Mouse (Mus musculus) urinary bladder, postnatal 36 days (tissue): Measurements from ENCODE around the gene Ap3d1.
A peak's percentile ranks its signal among the peaks of the same experiment; 100 is the strongest.

Experiments
- DNase-seq, 2 experiments: peaks; one replicate each; pipeline ENCODE4 v3.0.0; 2022; ENCODE audit warnings: low spot score in 2 of 2, mixed read lengths in 1 of 2

Gene Ap3d1

DNA sequence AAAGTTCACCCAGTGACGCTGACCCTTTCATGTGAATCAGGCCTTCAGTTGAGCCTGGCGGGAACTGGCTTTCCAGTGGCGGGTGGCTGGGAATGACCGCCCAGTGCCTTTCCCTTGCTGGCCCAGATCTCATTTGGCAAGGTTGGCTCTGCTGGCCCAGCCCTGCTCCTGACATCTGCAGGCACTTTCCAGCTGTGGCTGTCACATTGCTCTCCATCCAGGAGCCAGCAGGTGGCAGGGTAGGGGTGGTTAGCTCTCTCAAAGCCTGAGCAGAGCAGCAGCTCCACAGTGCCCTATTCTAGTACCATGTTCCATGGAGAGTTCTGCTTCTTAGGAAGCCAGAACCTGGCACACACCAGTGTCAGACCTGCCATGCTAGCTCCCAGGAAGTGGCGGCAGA is 15.7 kb upstream of the Ap3d1 start:
- peak; percentile 60 to 80 for DNase-seq

DNA sequence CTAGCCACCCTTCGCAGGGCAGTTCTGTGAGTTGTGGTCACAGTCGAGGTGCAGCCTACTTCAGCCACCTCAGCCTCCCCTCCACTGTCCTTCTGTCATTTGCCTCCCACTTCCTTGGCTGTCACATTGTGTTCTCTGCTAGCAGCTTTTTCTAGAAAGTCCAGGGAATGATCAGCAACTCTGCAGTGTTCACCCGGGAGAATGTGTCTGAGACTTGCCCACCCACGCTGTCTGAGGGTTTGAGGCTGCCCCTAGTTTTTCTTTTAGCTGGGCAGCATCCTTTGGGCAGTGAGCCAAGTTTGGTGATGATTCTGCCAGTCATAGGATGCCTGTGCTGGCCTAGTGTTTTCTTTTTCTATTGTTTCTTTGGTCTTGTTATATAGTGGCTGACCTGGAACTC is 14.9 kb upstream of the Ap3d1 start:
- DNase-seq = no peak

DNA sequence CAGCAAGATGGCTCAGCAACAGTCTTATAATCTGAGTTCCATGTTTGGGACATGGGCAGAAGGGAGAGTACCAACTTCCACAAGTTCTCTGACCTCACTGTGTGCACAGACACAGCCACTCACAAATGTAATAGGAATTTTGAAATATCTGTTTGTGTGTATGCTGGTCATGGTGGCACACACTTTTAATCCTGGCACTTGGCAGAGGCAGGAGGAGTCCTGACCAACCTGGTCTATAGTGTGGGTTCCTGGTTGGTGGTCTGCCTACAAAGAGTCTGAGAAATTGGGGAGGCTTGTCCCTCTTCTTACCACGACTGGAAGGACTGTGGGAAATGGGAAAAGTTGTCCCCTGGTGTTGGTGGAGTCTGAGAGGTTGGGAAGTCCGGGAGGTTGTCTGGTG is 14.4 kb upstream of the Ap3d1 start:
- DNase-seq = no peak

DNA sequence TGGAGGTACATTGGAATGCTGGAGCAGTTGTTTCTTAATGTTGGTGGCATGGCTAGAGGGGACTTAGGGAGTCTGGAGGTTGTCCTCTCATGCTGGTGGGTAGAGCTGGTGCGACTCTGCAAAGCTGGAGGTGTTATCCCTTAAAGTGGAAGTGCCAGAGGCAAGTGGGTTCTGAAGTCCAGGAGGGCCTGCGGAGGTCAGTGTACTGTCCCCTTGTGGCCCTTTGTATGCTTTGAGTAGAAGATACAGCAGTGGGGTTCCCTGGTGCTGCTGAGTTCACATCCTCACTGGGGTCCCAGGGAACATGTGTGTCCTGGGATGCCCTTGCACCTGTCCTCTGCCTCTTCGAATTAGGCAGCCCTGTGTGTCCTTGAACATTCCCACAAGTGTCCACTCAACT is 14.0 kb upstream of the Ap3d1 start:
- DNase-seq = no peak

DNA sequence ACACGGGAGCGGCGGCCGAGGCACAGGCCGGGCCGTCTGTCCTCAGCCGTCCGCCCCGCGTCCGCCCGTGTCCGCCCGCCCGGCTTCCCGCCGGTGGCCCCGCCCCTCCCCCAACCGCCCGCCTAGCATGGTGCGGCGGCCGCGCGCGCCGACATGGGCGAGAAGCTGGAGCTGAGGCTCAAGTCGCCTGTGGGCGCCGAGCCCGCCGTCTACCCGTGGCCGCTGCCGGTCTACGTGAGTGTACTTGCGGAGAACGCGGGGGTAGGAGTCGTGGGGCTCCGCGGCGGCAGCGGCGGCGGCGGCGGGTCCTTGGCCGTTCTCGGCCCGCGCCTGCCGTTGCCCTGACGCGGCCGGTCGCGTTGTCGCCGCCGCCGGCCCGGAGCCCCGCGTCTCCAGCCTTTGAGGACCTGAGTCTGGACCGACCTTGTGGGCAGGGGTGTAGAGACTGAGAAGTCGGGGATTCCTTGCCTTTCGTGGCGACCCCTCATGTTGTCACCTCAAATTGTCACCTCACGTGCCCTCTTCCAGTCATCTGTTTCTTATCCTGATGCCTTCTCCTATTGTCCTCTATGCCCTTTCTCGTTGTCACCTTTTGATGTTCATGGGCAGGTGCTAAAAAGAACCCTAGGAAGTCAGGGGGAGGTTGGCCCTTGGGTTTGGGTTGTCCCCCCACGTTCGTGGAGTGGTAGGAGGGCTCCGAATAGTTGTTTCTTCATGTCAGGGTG is 13.4 kb upstream of the Ap3d1 start:
- DNase-seq = no peak

DNA sequence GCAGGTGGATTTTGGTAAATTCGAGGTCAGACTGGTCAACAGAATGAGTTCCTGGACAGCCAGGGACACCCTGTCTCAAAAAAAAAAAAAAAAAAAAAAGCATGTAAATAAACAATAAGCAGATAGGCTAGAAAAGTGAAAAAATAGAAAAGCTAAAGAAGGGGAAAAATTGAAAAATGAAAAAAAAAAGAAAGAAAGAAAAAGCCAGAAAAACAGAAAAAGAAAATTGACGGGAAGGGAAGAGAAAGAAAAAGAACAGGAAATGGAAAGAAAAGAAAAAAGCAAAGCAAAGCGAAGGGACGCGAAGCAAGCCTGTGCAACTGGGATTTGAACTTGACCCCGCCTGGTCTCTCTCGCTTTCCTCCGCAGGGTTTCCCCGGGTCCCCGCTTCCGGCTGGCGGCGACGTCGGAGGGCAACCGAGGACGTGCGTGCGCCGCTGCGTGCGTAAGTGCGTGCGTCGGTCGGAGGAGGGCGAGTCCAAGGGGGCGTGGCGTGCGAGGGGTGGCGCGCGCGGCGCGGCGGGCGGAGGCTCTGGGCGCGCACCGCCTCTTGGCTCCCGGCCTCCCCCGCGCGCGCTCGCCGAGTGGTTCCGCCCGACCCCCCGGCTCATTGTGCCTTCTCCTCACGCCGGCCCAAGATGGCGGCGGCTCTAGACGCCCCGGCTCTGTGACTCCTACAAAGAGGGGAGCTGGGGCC is 12.7 kb upstream of the Ap3d1 start, which contains the start of gene Dot1l:
TSS of gene Dot1l (plus strand) at position 613 of the 697 bp plus-strand sequence.
- DNase-seq = peak; percentile 93 to 97

DNA sequence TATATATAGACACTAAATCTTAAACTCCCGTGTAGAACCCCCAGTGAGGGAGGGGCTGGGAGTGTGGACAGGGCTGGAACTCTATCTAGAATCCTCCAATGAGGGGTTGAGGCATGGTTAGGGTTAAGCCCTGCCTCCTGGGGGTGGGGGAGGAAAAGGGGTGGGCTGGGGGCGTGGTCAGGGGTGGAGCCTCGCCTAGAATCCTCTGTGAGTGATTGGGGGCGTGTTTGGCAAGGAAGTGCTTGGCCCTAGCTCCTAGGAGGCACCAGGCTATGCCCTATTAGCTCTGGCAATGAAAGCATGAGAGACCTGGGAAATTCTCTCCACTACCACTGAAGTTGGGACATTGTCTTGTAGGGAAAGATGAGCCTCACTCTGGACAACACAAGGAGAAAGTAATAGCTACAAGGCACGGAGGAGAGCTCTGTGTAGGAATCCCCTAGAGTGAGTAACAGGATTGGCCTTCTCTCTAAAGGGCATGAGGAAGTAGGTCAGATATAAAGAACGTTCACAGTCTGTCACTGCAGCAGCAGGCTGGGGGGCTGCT is 10.1 kb upstream of the Ap3d1 start:
- DNase-seq = peak in 1 of 2 experiments; percentile 73

DNA sequence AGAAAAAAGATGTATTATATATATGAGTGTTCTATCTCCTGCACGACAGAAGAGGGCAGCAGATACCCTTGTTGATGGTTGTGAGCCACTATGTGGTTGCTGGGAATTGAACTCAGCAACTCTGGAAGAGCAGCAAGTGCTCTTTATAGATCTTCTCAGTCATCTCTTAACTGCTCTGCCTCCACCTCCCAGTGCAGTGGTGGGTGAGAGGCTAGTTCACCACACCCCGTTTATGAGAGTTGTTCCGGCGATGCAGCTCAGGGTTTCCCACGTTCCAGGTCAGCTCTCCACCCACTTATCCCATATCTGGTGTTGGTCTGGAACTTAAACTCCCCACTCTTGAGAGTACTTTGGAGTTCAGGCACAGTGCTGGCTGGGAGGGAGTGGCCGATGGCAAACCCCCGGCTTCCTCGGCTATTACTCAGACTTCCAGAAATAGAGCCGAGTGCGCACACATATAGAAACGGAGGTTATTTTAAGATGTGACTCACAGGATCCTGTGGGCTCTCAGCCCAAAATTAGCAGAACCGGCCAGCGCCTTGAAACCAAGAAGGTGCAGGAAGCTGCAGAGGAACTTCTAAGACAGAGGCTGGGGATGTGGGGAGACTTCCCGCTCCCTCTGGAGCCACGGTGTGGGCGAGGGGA is 9.2 kb upstream of the Ap3d1 start:
- DNase-seq = peak; percentile 63 to 65

DNA sequence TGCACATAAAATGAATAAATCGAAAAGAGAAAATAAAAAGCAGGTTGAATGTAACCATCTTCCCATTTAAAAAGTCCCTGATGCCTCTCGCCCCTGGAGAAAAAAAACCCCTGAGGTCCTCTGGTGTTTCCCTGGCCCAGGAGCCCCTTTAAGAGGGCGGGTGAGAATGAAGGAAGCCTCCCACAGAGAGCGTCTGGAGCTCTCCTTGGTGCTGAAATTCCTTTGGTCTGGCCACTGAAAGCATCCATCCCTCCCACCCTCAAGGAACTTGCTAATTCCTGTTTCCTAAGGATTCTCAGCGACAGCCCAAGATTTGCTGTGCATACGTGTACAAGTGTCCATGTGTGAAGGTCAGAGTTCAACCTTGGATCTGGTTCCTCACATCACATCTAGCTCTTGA is 6.5 kb upstream of the Ap3d1 start:
- no peak for DNase-seq

DNA sequence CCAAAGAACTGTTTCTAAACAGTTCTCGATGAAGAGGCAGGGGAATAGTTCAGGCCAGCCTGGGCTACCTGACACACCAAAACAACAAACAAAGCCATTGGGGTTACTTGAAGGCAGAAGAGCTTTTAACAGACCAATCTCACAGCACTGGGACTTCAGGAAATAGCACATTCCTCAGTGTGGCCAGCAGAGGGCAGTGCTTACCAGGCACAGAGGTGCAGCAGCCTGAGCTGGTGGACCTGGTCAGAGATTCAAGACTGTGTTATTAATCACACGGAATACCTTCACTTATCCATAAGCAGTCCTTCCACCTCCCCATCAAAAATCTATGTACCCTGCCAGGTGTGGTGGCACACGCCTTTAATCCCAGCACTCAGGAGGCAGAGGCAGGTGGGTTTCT is 5.3 kb upstream of the Ap3d1 start:
- peak; percentile 65 to 76 for DNase-seq

DNA sequence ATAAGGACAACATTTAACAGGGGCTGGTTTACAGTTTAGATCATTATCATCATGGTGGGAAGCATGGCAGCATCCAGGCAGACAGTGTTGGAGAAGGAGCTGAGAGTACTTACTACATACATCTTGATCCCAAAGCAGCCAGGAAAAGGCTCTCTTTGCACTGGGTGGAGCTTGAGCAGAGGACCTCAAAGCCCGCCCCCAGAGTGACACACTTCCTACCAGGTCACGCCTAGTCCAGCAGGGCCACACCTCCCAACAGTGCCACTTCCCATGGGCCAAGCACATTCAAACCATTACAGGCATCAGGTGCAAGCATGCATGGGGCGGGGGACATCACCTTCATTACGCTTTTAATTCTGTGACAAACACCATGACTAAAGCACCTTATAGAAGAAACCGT is 2.2 kb upstream of the Ap3d1 start:
- no peak for DNase-seq

DNA sequence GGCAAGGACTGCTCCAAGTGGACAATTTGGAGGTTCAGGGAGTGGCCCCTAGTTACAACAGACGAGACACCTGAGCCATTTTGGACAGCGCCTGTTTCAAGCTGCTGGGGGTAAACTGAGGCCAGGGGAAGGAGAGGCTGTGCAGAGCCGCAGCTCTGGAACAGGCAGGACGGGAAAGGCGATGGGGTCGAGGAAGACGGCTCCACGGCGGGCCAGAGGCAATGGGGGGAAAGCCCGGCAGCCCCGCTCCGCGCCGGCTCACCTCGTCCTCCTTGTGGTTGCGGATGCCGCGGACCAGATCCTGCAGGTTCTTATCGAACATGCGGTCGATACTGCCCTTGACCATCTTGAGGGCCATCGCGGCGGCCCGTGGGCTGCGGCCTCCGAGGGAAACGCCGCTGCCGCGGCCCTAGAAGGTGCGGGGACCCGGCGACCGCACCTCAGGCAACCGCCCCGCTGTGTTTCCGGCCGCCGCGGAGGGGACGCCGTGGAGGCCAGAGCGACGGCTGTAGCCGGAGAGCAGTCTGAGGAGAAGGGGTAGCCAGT is 357 bp downstream of the Ap3d1 start:
- DNase-seq = no peak

DNA sequence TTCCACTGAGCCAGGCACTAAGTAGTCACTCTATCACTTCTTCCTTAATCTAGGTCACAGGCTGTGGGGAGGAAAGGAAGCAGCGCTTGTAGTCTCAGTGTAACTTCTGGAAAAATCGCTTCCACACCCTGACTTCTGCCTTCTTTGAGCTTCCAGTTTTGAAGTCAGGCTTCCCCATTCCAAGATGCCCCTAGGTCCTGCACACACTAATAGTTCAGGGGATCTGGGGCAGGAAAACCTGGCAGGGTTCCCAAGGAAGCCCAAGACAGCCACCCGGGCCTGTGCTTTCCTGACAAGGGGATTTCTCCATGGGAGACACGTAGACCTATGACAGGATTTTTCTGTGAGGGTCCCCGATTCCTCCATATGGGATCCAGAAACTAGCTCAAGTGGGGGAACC is 918 bp downstream of the Ap3d1 start:
- no peak for DNase-seq

DNA sequence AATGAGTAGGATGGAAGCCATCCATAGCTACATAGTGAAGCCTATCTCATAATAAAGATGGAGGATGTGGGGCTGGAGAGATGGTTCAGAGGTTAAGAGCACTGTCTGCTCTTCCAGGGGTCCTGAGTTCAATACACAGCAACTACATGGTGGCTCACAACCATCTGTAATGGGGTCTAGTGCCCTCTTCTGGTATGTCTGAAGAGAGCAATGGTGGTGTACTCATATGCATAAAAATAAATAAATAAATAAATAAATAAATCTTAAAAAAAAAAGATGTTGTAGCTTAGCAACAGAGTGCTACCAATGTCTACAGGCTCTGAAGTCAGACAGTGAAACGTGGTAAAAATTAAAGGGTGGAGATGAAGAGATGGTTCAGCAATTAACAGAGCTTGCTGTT is 3.4 kb downstream of the Ap3d1 start:
- DNase-seq = no peak

DNA sequence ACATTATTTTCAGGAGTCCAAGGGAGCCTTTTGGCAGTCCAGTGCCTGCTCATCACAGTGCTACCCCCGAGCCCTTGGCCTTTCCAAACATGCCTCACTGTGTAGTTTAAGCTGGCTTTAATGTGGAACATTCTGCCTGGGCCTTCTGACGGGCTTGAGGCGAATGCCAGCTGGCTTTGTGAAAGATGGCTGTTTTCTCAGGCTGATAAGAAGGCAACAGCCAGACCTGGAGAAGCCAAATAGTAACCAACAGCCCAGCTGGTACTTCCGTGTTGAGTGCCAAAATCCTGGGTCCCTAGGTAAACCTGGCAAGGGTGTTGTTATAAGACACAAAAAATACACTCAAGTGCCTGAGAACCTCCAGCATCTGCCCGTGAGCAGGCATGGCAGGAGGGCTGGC is 5.3 kb downstream of the Ap3d1 start:
- no peak for DNase-seq

DNA sequence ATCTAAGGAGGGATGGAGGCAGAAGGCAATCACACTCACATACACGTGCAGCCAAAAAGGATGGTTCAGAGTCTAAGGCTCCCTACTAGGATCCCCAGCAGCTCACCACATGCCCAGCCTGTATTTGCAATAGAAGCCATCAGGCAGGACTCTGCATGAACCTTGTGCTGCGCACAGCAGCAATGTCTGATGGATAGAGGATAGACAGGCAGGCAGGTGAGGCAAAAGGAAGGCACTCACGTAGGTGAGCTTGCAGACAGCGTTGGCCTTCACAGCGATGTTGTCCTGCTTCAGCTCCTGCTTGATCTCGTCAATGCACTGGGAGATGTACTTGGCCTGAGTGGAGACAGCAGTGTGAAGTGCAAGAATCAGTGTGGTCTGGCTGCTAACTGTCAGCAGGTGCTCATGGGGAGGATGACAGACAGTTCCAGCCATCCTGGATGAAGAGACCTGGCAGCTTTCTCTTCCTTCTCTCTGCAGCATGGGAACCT is 9.4 kb downstream of the Ap3d1 start:
- DNase-seq = no peak

DNA sequence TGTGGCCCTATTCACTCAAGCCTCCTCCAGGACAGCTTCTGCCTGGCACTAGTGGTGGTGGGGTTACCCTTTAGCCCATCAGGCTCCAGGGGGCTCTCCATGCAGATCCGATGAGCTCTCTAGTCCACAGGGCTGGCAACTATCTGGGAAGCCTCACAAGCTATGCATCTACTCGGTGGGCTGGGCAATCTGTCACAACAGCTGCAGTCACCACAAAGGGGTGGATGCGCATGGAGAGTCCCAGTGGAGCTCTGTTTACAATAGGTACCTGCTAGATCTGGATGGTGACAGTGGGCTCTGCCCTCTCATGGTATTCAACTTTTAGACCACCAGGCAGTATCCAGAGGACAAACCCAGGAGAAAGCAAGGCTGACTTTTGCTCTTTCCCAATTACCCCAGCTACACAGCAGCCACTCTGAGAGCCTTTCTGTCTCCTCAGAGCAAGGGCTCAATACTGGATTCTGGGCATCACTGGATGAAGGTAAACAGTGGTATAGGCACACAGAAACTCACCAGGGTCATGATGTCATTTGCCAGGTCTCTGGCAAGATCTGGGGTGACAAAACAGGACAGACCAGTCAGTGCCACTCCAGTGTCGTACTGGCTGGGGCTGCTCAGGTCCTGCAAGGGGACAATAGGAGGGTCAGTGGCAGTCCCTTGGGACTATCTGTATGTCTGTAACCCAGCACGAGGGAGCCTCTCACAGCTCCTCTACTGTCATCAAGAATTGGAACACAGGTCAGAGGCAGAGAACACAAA is 14.5 kb downstream of the Ap3d1 start:
- DNase-seq = no peak

DNA sequence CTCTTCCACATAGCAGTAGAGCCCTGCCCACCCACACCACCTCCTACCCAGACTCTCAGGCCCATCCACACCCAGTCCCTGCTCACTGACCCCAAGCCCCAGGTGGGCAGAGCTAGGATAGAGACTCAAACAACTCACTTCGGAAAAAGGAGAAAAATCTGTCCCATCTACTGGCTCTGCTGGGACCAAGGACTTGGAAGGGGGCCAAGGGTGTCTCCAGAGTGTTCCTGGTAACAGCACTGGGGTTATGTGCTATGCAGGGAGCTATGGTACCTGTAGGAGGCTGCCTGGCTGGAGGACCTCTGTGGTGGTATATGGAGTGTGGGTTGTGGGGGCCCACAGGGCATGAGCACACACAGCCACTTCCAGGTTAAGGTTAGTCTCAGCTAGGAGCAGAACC is 24.8 kb downstream of the Ap3d1 start:
- DNase-seq = no peak

DNA sequence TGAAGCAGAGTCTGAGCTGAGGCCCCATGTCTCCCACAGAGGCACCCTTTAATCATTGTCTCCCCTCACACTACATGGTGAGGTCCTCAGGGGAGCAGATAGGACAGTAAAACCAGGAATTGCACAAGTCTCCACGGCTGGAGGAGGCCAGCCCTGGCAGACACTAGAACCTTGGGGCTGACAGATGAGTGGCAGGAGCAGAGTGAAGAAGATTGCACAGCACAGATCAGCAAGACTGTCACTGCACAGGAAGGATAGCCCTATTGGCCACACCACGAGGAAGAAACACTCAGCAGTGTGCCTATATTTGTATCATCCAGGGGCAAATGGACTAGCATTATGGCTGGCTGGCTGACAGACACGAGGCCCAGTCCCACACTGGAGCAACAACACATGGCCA is 31.2 kb downstream of the Ap3d1 start:
- no peak for DNase-seq

DNA sequence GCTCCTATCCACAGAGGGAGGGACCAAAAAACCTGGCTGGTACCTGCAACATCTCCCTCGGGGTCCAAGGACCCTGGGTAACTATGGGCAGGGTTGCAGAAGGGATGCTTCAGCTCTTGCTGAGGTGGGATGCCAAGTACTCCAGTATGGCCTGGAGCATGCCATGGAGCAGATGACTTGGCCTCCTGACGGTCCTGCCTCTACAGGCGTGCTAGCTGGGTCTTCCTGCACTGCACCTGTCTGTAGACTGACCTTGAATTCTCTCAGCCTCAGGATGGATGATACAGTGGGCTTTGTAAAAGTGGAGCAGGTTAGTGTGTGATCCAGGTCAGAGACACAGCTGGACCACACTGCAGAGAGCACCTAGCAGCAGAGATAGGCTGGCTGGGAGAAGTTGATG is 36.6 kb downstream of the Ap3d1 start:
- no peak for DNase-seq

DNA sequence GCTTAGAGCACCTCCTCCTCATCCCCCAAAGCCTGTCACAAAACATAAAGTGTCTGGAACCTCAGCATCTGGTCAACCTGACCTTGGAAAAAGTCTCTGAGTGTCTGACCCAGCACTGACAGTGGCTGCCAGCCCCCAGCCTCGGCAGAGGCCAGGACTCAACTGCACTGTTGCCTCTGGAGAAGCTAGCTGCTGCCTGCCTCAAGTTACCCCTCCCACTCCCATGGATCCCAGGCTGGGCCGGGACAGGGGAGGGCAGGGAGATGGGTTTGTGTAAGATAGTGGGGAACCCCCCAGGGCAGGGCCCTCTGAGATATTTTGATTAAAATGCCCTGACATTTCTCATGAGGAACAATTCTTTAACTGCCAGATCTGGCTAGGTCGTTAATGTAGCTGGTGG is 37.0 kb downstream of the Ap3d1 start:
- DNase-seq = no peak

DNA sequence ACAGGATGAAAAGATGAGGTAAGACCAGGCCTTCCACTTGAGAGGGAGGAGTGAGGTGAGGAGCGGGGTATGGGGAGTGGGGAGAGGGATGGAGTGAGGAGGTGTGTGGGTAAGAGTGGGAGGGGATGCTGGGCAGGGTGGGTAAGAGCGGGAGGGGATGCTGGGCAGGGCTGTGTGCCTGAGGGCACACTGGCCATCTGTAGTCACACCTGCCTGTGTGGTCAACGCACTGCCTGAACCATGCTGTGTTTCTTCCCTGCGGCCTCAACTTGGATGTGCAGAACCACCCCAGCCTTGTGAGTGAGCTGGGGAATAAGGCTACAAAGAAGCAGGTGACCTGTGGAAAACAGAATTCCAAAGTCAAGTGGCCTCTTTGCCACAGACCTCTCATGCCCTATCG is 37.6 kb downstream of the Ap3d1 start:
- no peak for DNase-seq
